Mouse (Mus musculus) cerebellum, adult 2 months (tissue): Measurements from ENCODE around the gene Cbx4. TPM values are rescaled to one million over a fixed set of nuclear protein-coding genes. Genes with fewer than 3 reads are reported as not detected.

Experiments used
- DNase-seq, 2 experiments: peaks; one replicate each; pipeline ENCODE4 v3.0.0; 2021
- H3K27ac ChIP-seq: fragments of 200-500 bp; 2 replicates; pipeline ENCODE4 v1.5.1; 2012; ENCODE audit warnings: low read length, control low read depth, inconsistent platforms; ENCODE audit not compliant: insufficient read depth
- H3K27me3 ChIP-seq: fragments of 200-500 bp; 2 replicates; pipeline ENCODE4 v1.6.1; 2012; ENCODE audit warnings: inconsistent platforms, mild to moderate bottlenecking, low read length, moderate library complexity; ENCODE audit not compliant: control insufficient read depth, insufficient read depth
- H3K4me1 ChIP-seq: fragments of 200-500 bp; 2 replicates; pipeline ENCODE4 v1.6.1; 2011; ENCODE audit warnings: low read length; ENCODE audit not compliant: control insufficient read depth, insufficient read depth
- H3K4me3 ChIP-seq: fragments of 200-500 bp; replicated peaks from 2 replicates; pipeline ENCODE3; 2011; ENCODE audit warnings: mild to moderate bottlenecking, low read depth, low read length, control low read depth; ENCODE audit not compliant: insufficient read depth
- CTCF ChIP-seq: fragments of 200-500 bp; IDR thresholded peaks from 2 replicates; pipeline ENCODE4 v1.5.1; 2011; ENCODE audit warnings: low read depth, mild to moderate bottlenecking, control low read depth, low read length, moderate library complexity, borderline replicate concordance; ENCODE audit not compliant: insufficient read depth
- POLR2A ChIP-seq: fragments of 200-500 bp; IDR thresholded peaks from 2 replicates; pipeline ENCODE4 v1.6.1; 2011; ENCODE audit warnings: low read length, control low read depth, borderline replicate concordance; ENCODE audit not compliant: insufficient read depth
- WGBS: fragments of 180-500 bp; shearing (Covaris S2); methylation state at CpG from one replicate; pipeline ENCODE4 v1.1.7; 2018; 5-methylcytosine and 5-hydroxymethylcytosine counted together
- polyA plus RNA-seq: library from polyadenylated mRNA; depleted of rRNA; stranded (reverse); fragments of >200 nt; gene quantifications from 2 replicates; pipeline ENCODE4 v1.2.3, GENCODE M21; 2012

The Cbx4 gene
- polyA plus RNA-seq, 1 experiment = 50.1 TPM

- peaks cover 20% of the 10 kb centered on the region; the same call in 1 of the 2 replicates for H3K4me1 ChIP-seq
- 3% methylated on average over 47 of the region's 47 CpGs for WGBS
- TF ChIP-seq CTCF (peak; percentile 61; the same call in 1 of the 2 replicates), POLR2A (no peak)
These were observed 31.4 kb downstream of the Cbx4 start for GRCm38 (mm10) chr11:119054351-119055345.

GRCm38 (mm10) chr11:119053738-119054350 is 32.2 kb downstream of the Cbx4 start:
- peak; percentile 55 to 66 for DNase-seq

More at GRCm38 (mm10) chr11:119054351-119055345, 31.4 kb downstream of the Cbx4 start:
- peak overlapping the region; percentile 60 for H3K4me3 ChIP-seq
- H3K27ac ChIP-seq = no peak overlapping the region
- H3K27me3 ChIP-seq = no peaks in the 10 kb centered on the region
- peak; percentile 61 to 68 for DNase-seq

GRCm38 (mm10) chr11:119053257-119053670 is 32.8 kb downstream of the Cbx4 start:
- TF ChIP-seq CTCF (no peak), POLR2A (no peak)
- H3K27ac ChIP-seq = no peak overlapping the region
- H3K4me1 ChIP-seq = peaks cover 16% of the 10 kb centered on the region; the same call in 1 of the 2 replicates
- under 1% methylated on average over 41 of the region's 42 CpGs for WGBS
- peak overlapping the region; percentile 60 for H3K4me3 ChIP-seq
- peak; percentile 80 to 90 for DNase-seq
- peaks cover 3% of the 10 kb centered on the region; the same call in 1 of the 2 replicates for H3K27me3 ChIP-seq

More at GRCm38 (mm10) chr11:119053738-119054350, 32.2 kb downstream of the Cbx4 start:
- TF ChIP-seq POLR2A = no peak
- TF ChIP-seq CTCF = no peak
- peaks cover 20% of the 10 kb centered on the region; the same call in 1 of the 2 replicates for H3K4me1 ChIP-seq
- H3K27ac ChIP-seq = no peak overlapping the region
- peaks cover 2% of the 10 kb centered on the region; the same call in 1 of the 2 replicates for H3K27me3 ChIP-seq
- WGBS = 2% methylated on average over 34 of the region's 35 CpGs
- peak overlapping the region; percentile 60 for H3K4me3 ChIP-seq

- peak; percentile 55 to 57 for DNase-seq
- Histone ChIP-seq H3K4me3 (peak overlapping the region; percentile 43), H3K27ac (no peak overlapping the region), H3K27me3 (peaks cover 7% of the 10 kb centered on the region; the same call in 1 of the 2 replicates), H3K4me1 (peaks cover 11% of the 10 kb centered on the region; the same call in 1 of the 2 replicates)
- 5% methylated on average over 13 of the region's 13 CpGs for WGBS
- TF ChIP-seq POLR2A = no peak
- TF ChIP-seq CTCF = no peak
These were observed 33.3 kb downstream of the Cbx4 start for GRCm38 (mm10) chr11:119052661-119053256.

- H3K4me3 ChIP-seq = no peak overlapping the region
- H3K27me3 ChIP-seq = peaks cover 11% of the 10 kb centered on the region; the same call in 1 of the 2 replicates
- 4% methylated on average over 15 of the region's 15 CpGs for WGBS
- peak; percentile 61 to 74 for DNase-seq
- H3K4me1 ChIP-seq = peaks cover 11% of the 10 kb centered on the region
- TF ChIP-seq CTCF = peak; percentile 82
- no peak for TF ChIP-seq POLR2A
- no peak overlapping the region for H3K27ac ChIP-seq
These were observed 33.9 kb downstream of the Cbx4 start for GRCm38 (mm10) chr11:119051927-119052660.

- Histone ChIP-seq H3K4me3 (no peak overlapping the region), H3K27ac (no peak overlapping the region), H3K4me1 (peaks cover 11% of the 10 kb centered on the region), H3K27me3 (peaks cover 11% of the 10 kb centered on the region; the same call in 1 of the 2 replicates)
- TF ChIP-seq POLR2A = no peak
- TF ChIP-seq CTCF = no peak
- DNase-seq = no peak
These were observed 34.6 kb downstream of the Cbx4 start for GRCm38 (mm10) chr11:119051426-119051825.
